Mouse (Mus musculus): ENCODE measurements around the gene Lpp.

The Lpp gene

GRCm38 (mm10) chr16:24470601-24471000 lies 77.3 kb downstream of the Lpp start:
- no peak for DNase-seq (ENCODE audit: low spot score in 2 of 2)

DNA sequence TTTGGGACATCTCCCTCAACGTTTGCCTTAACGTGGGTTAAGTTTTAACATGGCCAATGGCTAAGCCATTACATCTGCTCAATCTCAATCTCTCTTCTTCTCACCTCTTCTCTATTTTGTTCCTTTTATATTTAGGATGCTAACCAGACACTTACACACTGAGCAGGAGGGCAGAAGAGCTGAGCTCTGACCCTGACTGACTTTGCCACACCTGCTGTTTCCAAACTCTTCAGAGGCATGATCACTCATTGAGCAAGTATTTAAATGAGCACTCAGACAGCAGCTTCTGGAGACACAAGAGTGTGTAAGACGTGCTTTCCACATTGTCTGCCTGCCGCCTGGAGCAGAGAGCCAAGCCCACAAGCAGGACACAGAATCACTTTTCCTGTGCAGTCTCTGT lies 77.7 kb downstream of the Lpp start:
- no peak for DNase-seq (ENCODE audit: low spot score in 2 of 2)

DNA sequence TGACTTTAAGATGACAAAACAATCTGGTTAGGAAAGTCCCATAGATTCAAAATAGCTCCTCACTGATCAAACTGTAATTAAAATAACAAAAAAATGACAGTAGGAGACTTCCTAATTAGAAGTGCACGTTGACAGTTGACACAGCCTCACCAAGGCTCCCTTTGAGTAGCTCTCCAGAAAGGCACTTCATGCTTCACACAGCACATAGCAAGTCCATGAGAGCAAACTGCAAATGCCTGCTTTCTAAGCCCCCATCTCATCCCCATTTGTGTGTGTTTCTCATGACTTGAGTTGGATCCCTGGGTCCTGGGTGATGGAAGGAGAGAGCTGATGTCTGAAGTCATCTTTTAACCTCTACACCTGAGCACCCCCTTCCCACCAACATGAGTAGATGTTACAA lies 78.5 kb downstream of the Lpp start:
- DNase-seq (ENCODE audit: low spot score in 2 of 2), result no peak

GRCm38 (mm10) chr16:24473966-24474365 lies 80.7 kb downstream of the Lpp start:
- DNase-seq (ENCODE audit: low spot score in 2 of 2), result no peak

DNA sequence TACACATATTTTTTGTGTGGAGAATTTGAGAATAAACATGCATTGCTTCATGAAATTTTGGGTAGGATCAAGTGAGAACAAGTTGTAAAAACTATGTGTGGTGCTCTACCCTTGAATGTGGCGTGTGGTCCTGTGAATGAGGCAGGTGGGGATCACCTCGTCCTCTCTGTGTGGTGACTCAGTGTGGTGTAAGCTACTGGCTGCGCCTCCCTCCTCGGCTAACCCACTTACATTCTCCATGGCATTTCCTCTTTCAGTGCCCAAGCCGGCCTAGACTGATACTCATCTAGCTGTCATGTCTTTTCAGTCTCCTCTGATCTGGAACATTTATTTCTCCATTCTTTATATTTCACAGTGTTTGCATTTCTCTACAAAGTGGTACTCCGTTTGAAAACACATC lies 81.5 kb downstream of the Lpp start:
- DNase-seq (ENCODE audit: low spot score in 2 of 2), result no peak

- DNase-seq (ENCODE audit: low spot score in 2 of 2), result no peak
Measured at GRCm38 (mm10) chr16:24475305-24475947, 82.1 kb downstream of the Lpp start.

DNA sequence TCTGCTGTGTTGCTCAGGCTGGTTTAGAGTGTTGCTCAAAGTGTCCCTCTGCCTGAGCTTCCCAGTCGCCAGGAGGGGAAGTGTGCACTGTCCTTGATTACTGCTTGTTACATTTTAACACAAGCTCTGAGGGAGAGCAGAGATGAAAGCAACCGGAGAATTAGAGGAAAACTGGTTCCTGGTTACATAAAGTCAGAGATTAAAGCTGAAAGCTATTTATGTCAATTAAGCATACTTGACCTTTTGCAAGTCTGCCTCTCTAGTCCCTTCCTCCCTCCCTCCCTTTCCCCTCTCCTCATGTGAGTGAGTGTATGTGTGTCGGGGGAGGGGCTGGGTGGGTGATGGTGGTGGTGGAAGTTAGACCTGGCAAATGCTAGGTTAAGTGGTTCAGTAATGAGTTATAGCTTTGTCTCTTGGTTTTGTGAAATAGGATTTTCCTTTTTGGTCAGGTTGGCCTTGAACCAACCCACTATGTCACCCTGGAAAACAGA lies 83.6 kb downstream of the Lpp start:
- DNase-seq (ENCODE audit: low spot score in 2 of 2), result no peak

- DNase-seq (ENCODE audit: low spot score in 2 of 2), result no peak
Measured at GRCm38 (mm10) chr16:24478006-24478405, 84.7 kb downstream of the Lpp start.

DNA sequence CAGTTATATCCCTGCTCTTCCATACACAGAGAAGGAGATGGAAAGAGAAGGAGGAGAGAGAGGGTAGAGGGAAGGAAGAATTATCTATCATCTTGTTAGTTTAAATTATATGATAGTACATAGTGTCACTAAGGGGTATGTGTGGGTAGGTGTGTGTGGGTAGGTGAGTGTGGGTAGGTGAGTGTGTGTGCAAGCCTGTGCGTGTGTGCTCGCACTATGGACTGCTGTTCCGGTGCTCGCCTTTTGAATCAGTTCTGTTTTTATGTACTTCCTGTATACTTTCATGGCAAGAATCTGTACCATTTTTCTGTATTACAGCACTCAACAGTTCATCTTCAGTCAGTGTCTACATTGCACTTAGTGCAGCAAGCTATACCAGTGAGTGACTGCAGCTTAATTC lies 85.5 kb downstream of the Lpp start:
- no peak for DNase-seq (ENCODE audit: low spot score in 2 of 2)

DNA sequence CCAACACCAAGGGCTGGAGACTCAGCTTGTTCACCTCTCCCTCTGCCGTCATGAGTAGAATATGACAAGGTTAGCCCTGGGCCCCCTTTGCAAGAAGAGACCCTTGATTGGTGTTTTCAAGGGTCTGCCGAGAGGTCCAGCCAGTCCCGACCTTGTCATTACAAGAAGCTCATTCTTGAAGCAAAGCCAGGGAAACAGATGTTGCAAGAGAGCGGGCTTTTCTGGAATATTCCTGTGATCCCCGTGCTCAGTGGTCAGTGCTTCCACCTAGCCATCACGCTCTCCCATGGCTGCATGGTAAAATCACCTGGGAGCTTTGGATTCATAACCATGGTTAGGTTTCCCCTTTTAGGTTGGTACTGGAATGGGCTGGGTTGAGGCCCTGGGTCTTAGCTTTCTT lies 89.3 kb downstream of the Lpp start:
- no peak for DNase-seq (ENCODE audit: low spot score in 2 of 2)

DNA sequence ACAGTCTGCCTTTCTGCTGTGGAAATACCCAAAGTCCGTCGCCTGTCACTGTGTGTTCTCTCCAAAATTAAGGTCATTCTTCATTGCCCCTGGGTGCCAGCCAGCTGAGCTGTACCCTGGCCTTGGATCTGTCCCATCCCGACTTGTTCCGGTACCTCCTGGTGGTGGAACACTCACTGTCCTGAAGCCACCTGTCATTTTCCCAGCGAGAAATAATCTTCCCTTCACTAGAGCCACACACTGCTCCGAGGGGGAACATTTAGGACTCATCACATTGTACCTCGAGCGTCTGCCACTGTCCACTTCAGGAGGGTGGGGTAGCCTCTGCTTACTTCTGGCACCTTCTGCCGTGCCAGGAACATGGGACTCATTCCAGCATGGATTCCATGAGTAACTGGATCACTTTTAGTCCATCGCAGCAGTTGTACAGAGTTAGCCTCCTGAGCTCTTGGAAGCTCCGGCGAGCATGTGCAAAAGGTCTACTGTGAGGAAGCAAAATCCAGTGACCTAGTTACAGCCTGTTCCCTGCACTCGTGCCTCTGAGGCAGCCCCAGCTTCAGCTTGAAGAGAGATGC lies 90.3 kb downstream of the Lpp start:
- peak; percentile 40 to 50 for DNase-seq (ENCODE audit: low spot score in 2 of 2)

- peak; percentile 62 to 70 for DNase-seq (ENCODE audit: low spot score in 2 of 2)
Measured at GRCm38 (mm10) chr16:24487782-24488241, 94.5 kb downstream of the Lpp start.

- DNase-seq (ENCODE audit: low spot score in 2 of 2), result no peak
Measured at GRCm38 (mm10) chr16:24489516-24490285, 96.4 kb downstream of the Lpp start.

DNA sequence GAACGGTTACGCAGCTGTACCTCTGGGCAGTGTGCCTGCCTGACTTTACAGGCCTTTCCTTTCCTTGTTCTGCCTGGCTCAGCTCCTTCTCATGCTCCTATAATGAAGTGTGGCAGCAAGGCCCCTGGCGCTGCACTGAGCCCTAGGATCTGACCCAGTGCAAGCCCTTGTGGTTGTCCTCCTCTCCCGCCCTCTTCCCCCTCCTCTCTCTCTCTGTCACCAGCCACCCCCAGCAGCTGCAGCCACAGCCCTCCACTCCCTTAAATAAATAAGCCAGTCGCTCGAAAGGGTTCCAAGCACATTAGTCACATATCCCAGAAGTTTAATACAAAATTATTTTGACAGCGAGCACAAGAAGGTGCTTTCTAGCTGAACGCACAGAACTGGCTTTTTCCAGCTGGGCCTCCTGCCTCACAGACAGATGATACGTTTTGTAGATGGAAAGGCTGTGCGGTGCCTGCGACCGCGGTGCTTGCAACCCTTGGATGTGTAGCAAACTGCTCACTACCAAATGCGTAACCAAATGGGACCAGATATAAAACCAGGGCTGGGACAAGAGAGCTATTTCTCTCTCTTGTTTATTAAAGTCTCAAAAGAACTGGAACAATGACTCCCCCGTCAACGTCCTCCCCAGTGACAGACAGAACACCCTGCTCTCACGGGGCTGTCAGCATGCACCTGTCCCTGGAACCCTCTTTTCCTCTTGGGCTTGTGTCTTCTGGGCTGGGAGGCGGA lies 97.6 kb downstream of the Lpp start:
- DNase-seq (ENCODE audit: low spot score in 2 of 2), result peak in 1 of 2 experiments; percentile 41

DNA sequence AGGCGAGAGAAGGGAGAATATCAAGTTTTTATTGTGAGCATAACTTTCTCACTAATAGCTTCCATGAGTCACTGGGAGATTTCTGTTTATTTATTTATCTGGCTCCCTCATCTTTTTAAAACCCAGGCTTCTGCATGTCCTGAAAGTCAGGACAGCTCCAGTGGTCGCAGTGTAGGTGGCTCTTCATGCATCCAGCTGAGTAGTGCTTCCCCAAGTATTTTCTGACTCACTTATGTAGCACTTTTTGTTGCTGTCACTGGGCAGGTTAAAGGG lies 98.1 kb downstream of the Lpp start:
- DNase-seq (ENCODE audit: low spot score in 2 of 2), result no peak

- no peak for DNase-seq (ENCODE audit: low spot score in 2 of 2)
Measured at GRCm38 (mm10) chr16:24492194-24492940, 99.1 kb downstream of the Lpp start.

DNA sequence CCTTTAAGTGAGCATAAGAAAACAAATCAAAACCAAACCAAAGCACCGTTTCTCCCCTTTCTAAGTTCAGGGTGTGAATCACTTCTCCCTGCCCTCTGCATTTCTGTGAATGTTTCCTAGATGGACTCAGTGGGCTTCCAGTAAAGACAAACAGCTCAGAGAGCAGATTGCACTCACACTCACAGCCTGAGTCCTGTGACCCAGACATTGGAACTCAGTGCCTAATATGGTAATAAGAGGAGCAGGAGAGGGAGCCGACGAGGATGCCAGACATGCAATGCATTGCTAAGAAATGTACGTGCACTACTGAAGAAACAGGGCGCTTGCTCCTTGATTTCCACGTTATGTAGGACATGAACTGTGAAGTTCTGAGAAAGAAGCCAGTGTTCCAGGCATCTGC lies 101.2 kb downstream of the Lpp start:
- no peak for DNase-seq (ENCODE audit: low spot score in 2 of 2)

DNA sequence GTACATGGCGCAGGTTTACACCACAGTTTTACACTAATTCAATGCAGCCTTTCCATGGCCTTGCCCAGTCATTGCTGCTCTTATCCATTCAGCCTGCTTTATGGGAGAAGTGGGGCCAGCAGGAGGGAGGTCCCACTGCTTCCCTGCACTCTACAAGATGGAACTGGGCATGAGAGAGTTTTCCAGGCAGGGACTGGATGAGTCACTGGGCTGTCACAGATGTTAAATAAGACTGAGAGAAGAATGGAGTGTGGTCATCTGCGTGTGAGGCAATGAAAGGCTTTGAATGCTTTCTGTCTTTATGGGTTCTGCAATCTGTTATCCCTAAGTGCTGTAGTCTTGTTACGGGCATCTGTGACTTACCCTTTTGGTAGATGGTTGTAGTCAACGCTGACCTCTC lies 102.2 kb downstream of the Lpp start:
- no peak for DNase-seq (ENCODE audit: low spot score in 2 of 2)

DNA sequence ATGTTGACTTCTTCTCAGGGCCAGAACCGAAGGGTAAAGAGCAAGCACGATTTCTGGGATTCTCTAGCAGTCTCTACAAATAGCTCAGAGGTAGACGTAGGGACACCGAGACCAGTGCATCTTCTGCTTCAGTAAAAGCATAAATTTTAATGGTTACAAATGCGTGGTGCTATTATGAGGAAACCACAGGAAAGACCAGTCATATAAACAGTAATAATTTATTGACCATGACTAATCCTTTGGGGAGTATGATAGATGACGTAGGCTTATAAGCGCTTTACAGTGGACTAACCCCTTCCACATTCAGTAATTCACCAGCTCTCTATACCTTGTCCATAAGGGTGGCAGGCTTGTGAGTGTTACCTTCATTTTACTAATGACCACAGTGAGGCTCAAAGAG lies 103.3 kb downstream of the Lpp start:
- DNase-seq (ENCODE audit: low spot score in 2 of 2), result no peak

DNA sequence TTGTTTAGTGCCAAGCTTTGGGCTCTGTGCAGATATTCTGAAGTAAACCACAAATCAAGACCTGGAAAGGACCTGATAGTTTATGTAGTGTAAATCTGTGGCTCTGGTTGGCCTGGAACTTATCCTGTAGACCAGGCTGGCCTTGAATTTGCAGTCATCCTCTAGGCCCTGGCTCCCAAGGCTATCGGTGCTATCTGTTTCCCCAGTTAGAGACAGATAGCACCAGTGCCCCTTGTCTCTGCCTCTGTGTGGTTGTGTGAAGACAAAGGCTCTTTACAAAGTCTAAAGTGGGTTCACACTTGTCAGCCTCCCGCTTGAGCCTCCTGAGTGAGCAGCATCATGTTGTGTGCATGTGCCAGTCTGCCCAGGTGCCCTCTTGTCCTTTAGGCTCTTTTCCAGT lies 104.1 kb downstream of the Lpp start:
- no peak for DNase-seq (ENCODE audit: low spot score in 2 of 2)

DNA sequence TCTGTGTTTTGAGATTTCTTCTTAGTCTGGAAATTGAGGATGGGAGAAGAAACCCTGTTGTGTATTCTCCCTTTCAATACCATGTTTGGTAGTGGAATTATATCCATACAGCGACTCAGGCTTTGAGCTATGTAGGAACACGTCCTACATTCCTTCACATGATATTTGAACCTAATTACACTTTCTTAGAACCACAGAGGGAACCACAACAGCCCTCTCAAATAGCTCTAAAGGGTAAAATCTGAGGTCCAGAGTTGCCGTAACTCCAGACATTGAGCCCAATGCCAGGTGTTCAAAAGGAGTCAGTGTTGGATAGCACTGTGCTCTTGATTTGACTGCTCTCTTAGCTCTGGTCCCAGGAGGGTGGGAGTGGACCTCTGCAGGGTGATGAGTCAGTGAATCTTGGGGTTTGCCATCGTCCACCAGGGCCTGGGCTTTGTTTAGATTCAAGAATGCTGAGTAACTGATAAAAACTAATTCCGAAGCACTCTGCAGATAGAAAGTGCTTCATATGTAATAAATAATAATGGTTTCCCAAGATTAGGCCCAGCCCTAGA lies 104.9 kb downstream of the Lpp start:
- no peak for DNase-seq (ENCODE audit: low spot score in 2 of 2)
